Mouse (Mus musculus) lung, postnatal 0 days (tissue): ENCODE measurements around the gene Cdc26. TPM values are rescaled to one million over a fixed set of nuclear protein-coding genes. Genes with fewer than 3 reads are reported as not detected.

Experiments used
- ATAC-seq: fragments of 200-750 bp; cut with Nextera tagmentation; 2 replicates; pipeline ENCODE4 v1.8.0; 2017; ENCODE audit warnings: moderate library complexity
- DNase-seq: peaks from one replicate; pipeline ENCODE4 v3.0.0-alpha.2; 2016; ENCODE audit warnings: low spot score
- H3K27ac ChIP-seq: fragments of 300-500 bp; sonication (generic); 2 replicates; pipeline ENCODE4 v1.5.1; 2014; ENCODE audit warnings: antibody characterized with exemption, mild to moderate bottlenecking, low read length, mixed read lengths
- H3K27me3 ChIP-seq: fragments of 300-500 bp; sonication (generic); replicated peaks from 2 replicates; pipeline ENCODE4 v1.6.1; 2014; ENCODE audit warnings: low read length, mixed read lengths; ENCODE audit not compliant: insufficient read depth
- H3K36me3 ChIP-seq: fragments of 300-500 bp; sonication (generic); 2 replicates; pipeline ENCODE4 v1.6.1; 2014; ENCODE audit warnings: low read length, mixed read lengths; ENCODE audit not compliant: insufficient read depth
- H3K4me1 ChIP-seq: fragments of 300-500 bp; sonication (generic); 2 replicates; pipeline ENCODE4 v1.6.1; 2014; ENCODE audit warnings: antibody characterized with exemption, low read depth, low read length, mixed read lengths; ENCODE audit not compliant: insufficient read depth
- H3K4me2 ChIP-seq: fragments of 300-500 bp; sonication (generic); replicated peaks from 2 replicates; pipeline ENCODE4 v1.6.1; 2014; ENCODE audit warnings: low read depth, mild to moderate bottlenecking, low read length, moderate library complexity, mixed read lengths
- H3K4me3 ChIP-seq: fragments of 300-500 bp; sonication (generic); 2 replicates; pipeline ENCODE4 v1.5.1; 2014; ENCODE audit warnings: low read depth, low read length
- H3K9ac ChIP-seq: fragments of 300-500 bp; sonication (generic); replicated peaks from 2 replicates; pipeline ENCODE4 v1.6.1; 2014; ENCODE audit warnings: low read depth, mild to moderate bottlenecking
- H3K9me3 ChIP-seq: fragments of 300-500 bp; sonication (generic); 2 replicates; pipeline ENCODE4 v1.6.1; 2016; ENCODE audit warnings: low read length, mixed read lengths
- CTCF ChIP-seq: IDR thresholded peaks from 2 replicates; pipeline ENCODE4 v1.5.1; 2016; ENCODE audit warnings: antibody characterized with exemption, mild to moderate bottlenecking
- EP300 ChIP-seq: IDR thresholded peaks from 2 replicates; pipeline ENCODE4 v1.6.1; 2016; ENCODE audit warnings: antibody characterized with exemption, mild to moderate bottlenecking, control low read depth
- WGBS: fragments of 180-500 bp; shearing (Covaris S2); extraction: QIAGEN DNeasy Blood & Tissue Kit; methylation state at CpG from one replicate; pipeline ENCODE4 v1.1.7; 2014; 5-methylcytosine and 5-hydroxymethylcytosine counted together
- polyA plus RNA-seq: library from polyadenylated mRNA; unstranded; fragments of >200 nt; fragmentation: Nextera tagmentation; extraction: Ambion mirVana; gene quantifications from 2 replicates; pipeline ENCODE4 v1.2.1, GENCODE M21; 2015

Gene Cdc26
- polyA plus RNA-seq, 1 experiment from 2014 or later, result 94.2 TPM

- H3K4me3 ChIP-seq, result peak overlapping the region; percentile 70
- WGBS, result 14% methylated on average over 6 of the region's 6 CpGs
- H3K27ac ChIP-seq, result peak overlapping the region; percentile 89; the same call in 1 of the 2 replicates
- H3K27me3 ChIP-seq, result no peaks in the 10 kb centered on the region
- no peak for TF ChIP-seq CTCF
- no peak for TF ChIP-seq EP300
- H3K4me2 ChIP-seq, result peak overlapping the region; percentile 79
- no peak for ATAC-seq
- peaks cover 11% of the 10 kb centered on the region; the same call in 1 of the 2 replicates for H3K36me3 ChIP-seq
- H3K9me3 ChIP-seq, result no peaks in the 10 kb centered on the region
- DNase-seq, result peak; percentile 15
- peaks cover 4% of the 10 kb centered on the region; the same call in 1 of the 2 replicates for H3K4me1 ChIP-seq
- H3K9ac ChIP-seq, result peak overlapping the region; percentile 91; the same call in 1 of the 2 replicates
Observed at GRCm38 (mm10) chr4:62409615-62410014, 1.2 kb upstream of the Cdc26 start.

GRCm38 (mm10) chr4:62407730-62408582, 486 bp downstream of the Cdc26 start:
- peak overlapping the region; percentile 63 for H3K9ac ChIP-seq
- H3K36me3 ChIP-seq, result 0 out of 2 replicates have a peak, but pooled peaks cover 8% of the 10 kb centered on the region
- DNase-seq, result peak; percentile 91
- ATAC-seq, result peak; percentile 40
- no peaks in the 10 kb centered on the region for H3K27me3 ChIP-seq
- 1% methylated on average over 35 of the region's 35 CpGs for WGBS
- no peaks in the 10 kb centered on the region for H3K9me3 ChIP-seq
- H3K4me1 ChIP-seq, result peaks cover 4% of the 10 kb centered on the region; the same call in 1 of the 2 replicates
- peak overlapping the region; percentile 70 for H3K4me3 ChIP-seq
- TF ChIP-seq EP300, result no peak; the same call in 1 of the 2 replicates
- TF ChIP-seq CTCF, result peak; percentile 71
- H3K27ac ChIP-seq, result peak overlapping the region; percentile 78
- H3K4me2 ChIP-seq, result peak overlapping the region; percentile 79

GRCm38 (mm10) chr4:62406133-62406532, 2.3 kb downstream of the Cdc26 start:
- Histone ChIP-seq H3K27ac (no peak overlapping the region), H3K9me3 (no peaks in the 10 kb centered on the region), H3K4me1 (peaks cover 4% of the 10 kb centered on the region; the same call in 1 of the 2 replicates), H3K27me3 (no peaks in the 10 kb centered on the region), H3K4me3 (no peak overlapping the region), H3K36me3 (peaks cover 5% of the 10 kb centered on the region; the same call in 1 of the 2 replicates), H3K4me2 (no peak overlapping the region), H3K9ac (no peak overlapping the region)
- ATAC-seq (no peak), DNase-seq (no peak)
- TF ChIP-seq CTCF (no peak), EP300 (no peak)
- WGBS, result 80% methylated on average over 4 of the region's 4 CpGs

DNA sequence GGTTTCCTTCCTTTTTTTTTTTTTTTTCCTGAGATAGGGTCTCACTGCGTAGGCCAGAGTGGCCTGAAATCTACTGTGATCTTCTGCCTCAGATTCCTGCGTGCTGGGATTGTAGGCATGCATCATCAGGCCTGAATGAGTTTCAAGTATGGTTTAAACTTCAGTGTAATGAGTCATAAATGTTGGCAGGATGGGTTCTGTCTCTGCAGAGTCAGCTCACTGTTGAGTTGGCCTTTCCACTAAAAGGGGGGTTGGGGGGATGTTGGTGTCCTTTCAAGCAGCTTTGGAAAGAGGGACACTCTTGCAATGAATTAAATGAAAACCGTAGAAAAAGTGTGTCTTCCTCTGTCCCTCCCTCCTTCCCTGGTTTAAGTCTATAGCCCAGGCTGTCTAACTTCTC, 9.5 kb downstream of the Cdc26 start:
- Histone ChIP-seq H3K4me1 (no peaks in the 10 kb centered on the region), H3K9ac (no peak overlapping the region), H3K27me3 (no peaks in the 10 kb centered on the region), H3K36me3 (peaks cover 33% of the 10 kb centered on the region; the same call in 1 of the 2 replicates), H3K27ac (no peak overlapping the region), H3K4me2 (no peak overlapping the region), H3K9me3 (no peaks in the 10 kb centered on the region), H3K4me3 (no peak overlapping the region)
- DNase-seq (peak; percentile 26), ATAC-seq (no peak; the same call in 1 of the 2 replicates)
- 81% methylated on average over 3 of the region's 3 CpGs for WGBS
- TF ChIP-seq EP300 (no peak), CTCF (no peak)

- Histone ChIP-seq H3K4me2 (no peak overlapping the region), H3K4me1 (no peaks in the 10 kb centered on the region), H3K4me3 (no peak overlapping the region), H3K27ac (no peak overlapping the region), H3K36me3 (peaks cover 33% of the 10 kb centered on the region; the same call in 1 of the 2 replicates), H3K9ac (0 out of 2 replicates have a peak overlapping the region, but pooled peaks have one; percentile 3), H3K27me3 (no peaks in the 10 kb centered on the region), H3K9me3 (no peaks in the 10 kb centered on the region)
- DNase-seq (no peak), ATAC-seq (no peak)
- TF ChIP-seq CTCF, result no peak
- 74% methylated on average over 4 of the region's 4 CpGs for WGBS
Observed at GRCm38 (mm10) chr4:62397616-62398365, 10.7 kb downstream of the Cdc26 start.

DNA sequence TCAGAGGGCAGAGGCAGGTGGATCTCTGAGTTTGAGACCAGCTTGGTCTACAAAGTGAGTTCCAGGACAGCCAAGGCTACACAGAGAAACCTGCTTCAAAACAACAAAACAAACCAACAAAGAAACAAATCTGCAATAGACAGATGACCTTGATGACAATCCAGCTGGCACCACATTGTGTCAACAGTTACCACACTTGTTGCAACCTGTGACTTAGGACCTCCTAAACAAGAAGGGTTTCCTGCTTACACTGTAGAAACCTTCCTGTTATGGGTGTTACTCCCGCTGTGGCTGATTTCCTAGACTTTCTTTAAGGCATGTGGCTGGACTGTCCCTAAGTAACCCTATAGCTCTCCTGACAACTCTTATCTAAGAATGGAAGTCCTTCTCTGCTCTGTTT, 12.6 kb downstream of the Cdc26 start:
- DNase-seq, result no peak
- H3K9ac ChIP-seq, result no peak overlapping the region
- H3K4me2 ChIP-seq, result no peak overlapping the region
- TF ChIP-seq EP300, result no peak
- no peak for TF ChIP-seq CTCF
- WGBS, result 62% methylated on average over 1 of the region's 1 CpGs
- no peaks in the 10 kb centered on the region for H3K4me1 ChIP-seq
- ATAC-seq, result no peak
- H3K9me3 ChIP-seq, result no peaks in the 10 kb centered on the region
- no peaks in the 10 kb centered on the region for H3K27me3 ChIP-seq
- H3K27ac ChIP-seq, result no peak overlapping the region
- H3K4me3 ChIP-seq, result no peak overlapping the region
- H3K36me3 ChIP-seq, result peaks cover 32% of the 10 kb centered on the region; the same call in 1 of the 2 replicates
